Mouse (Mus musculus): ENCODE results near the gene Fcrlb. TPM values are rescaled to one million over a fixed set of nuclear protein-coding genes. Genes with fewer than 3 reads are reported as not detected.
"Not testable (repeated sequence)": the region's sequence is repeated elsewhere in the genome, so short reads cannot be mapped to it uniquely, and the experiment has no call there.

Fcrlb gene
- not detected for polyA plus RNA-seq (2017; shearing (Covaris generic))

DNA sequence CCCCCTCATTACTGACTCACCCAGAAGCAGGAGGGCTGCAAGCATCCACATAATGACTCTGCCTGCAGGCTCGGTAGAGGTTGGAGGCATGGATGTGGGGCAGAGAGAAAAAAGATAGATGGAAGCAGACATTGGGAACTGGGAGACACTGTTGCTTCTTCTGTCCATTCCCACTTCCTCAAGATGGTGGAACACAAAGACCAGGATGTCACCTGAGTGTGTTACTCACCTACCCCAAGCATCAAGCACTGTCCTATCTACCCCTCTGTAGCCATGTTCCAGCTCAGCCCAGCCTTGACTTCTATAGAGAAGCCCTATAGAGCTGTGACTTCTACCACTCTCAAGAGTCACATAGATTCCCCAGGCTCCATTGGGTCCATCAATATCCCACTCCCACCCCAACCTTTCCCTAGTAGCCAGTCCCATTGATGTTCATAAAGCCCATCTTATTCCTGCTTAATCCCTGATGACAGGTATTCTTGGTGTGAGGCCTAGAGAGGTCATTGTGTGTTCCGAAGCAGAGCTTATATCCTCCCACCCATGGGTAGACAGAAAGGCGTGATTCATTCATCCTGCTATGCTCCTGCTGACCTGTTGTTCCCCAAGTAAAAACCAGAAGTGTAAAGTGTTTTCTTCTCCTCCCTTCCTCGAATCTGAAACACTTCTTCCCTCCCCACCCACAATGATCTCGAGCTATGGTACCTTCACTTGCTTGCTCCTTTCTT lies at the start of gene Fcrlb:
TSS of gene Fcrlb (minus strand) at position 51 of the 725 bp plus-strand sequence.
- ATAC-seq = no peak

DNA sequence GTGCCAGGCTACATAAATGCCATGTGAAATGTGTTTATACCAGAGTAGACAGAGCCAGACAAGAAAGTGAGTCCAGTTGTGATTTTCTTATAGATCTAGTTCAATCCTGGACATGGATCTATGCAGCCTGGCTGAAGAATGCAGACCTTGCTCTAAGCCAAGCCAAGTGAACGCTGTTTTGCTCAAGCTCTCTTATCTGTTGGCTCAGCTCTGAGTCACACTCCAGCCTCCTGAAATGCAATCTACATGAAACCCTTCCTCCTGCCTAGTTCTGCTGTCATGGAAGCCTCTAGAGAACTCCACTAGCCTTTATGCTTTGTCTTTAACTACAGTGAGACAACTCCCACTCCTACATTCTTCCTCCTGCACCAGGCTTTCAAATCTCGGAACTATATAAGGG lies 49.6 kb upstream of the Fcrlb start:
- ATAC-seq = no peak

DNA sequence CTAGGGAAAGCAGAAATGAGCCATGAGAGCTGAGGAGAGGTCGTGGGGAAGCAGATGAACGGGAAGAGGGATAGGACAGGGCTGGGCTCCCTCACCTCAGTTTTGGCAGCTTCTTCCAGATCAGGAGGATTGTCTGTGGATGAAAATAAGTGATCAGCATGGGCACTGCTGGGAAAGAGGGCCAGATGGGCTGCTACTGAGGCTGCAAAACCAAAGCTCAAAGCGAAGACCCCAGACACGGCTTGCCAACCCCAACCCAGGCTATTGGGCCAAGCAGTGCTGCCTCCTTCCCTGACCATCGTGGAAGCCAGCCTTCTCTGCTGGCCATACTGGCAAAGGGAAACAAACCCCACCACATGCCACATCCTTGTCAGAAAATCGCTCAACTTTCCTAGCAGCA lies 48.4 kb upstream of the Fcrlb start:
- ATAC-seq = no peak

DNA sequence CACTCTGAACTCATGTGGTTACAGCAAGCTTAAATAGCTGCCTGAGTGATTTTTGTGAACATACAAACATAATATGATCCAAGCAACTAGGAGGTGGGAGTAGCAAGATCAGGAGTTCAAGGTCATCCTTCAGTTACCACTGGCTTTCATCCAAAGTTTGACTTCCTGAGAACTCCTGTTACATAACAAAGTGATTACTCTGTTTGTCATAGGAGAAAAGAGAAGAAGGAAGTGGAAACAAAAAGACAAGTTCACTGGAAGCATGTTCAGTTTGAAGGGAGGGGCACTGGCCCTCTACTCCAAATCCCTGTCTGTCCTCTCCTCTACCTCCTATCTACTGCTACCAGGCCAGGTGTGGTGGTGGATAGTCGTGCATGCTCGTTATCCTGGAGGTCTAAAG lies 47.0 kb upstream of the Fcrlb start:
- no peak for ATAC-seq

DNA sequence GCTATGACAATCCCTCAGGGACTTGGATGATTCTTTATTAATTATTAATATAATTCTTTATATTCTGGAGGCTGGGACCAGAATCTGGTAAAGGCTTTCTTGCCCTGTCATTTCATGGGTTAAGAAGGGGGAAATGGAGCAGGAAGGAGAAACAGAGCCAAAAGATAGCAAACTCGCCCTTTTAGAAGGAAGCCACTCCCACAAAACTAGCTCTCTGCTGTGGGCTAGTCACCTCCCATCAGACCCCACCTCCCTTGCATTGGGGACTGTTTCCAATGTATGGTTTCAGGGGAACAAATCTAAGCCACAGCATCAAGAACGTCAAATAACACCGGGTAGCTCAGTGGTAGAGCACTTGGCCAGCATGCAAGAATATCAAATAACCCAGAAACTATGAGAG lies 45.5 kb upstream of the Fcrlb start:
- ATAC-seq = no peak

- no peak for ATAC-seq
Observed at GRCm38 (mm10) chr1:170953192-170953591, 40.5 kb upstream of the Fcrlb start.

GRCm38 (mm10) chr1:170950772-170951171 lies 38.0 kb upstream of the Fcrlb start:
- no peak for ATAC-seq

DNA sequence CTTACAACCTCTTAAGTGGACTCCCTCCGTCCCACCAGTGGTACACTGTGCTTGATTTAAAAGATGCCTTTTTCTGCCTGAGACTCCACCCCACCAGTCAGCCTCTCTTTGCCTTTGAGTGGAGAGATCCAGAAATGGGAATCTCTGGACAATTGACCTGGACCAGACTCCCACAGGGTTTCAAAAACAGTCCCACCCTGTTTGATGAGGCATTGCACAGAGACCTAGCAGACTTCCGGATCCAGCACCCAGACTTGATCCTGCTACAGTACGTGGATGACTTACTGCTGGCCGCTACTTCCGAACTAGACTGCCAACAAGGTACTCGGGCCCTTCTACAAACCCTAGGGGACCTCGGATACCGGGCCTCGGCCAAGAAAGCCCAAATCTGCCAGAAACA lies 32.2 kb upstream of the Fcrlb start:
- ATAC-seq = not testable (repeated sequence)

- not testable (repeated sequence) for ATAC-seq
Observed at GRCm38 (mm10) chr1:170944151-170944550, 31.4 kb upstream of the Fcrlb start.

GRCm38 (mm10) chr1:170939255-170939654 lies 26.5 kb upstream of the Fcrlb start:
- ATAC-seq = no peak

GRCm38 (mm10) chr1:170934383-170934782 lies 21.6 kb upstream of the Fcrlb start:
- no peak for ATAC-seq

GRCm38 (mm10) chr1:170933940-170934339 lies 21.2 kb upstream of the Fcrlb start:
- ATAC-seq = no peak

GRCm38 (mm10) chr1:170933386-170933920 lies 20.7 kb upstream of the Fcrlb start:
- ATAC-seq = no peak

DNA sequence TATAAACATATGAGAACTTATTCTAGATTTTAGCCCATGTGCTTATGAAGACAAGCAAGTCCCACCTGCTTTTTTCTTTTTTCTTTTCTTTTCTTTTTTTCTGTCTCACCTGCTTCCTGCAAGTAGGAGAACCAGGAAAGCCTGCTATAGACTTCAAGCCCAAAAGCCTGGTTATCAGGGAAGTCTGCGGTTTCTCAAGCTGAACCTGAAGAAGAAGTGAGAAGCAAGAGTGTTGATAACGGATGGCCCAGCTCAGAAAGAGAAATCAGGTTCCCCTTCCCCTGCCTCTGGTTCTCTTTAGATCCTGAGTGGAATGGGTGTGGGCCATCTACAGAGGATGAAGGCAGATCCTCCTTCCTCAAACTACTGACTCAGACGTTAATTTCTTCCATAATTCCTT lies 19.3 kb upstream of the Fcrlb start:
- no peak for ATAC-seq

DNA sequence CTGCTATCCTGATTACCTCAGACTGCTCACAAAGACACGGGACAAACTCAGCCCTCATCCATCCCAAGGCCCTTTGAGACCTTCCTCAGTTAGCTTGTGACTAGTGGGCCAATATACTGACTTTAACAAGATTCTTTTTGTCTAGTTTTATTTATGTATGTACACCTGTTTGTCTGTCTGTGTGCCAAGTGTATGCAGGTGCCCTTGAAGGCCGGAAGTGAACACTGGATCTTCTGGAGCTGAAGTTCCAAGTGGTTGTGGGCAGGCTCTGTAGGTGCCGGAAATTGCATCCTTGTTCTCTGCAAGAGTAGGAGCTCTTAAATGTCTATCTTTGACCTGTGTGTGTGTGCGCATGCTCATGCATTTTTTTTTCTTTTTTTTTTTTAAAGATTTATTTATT lies 16.5 kb upstream of the Fcrlb start:
- no peak for ATAC-seq

DNA sequence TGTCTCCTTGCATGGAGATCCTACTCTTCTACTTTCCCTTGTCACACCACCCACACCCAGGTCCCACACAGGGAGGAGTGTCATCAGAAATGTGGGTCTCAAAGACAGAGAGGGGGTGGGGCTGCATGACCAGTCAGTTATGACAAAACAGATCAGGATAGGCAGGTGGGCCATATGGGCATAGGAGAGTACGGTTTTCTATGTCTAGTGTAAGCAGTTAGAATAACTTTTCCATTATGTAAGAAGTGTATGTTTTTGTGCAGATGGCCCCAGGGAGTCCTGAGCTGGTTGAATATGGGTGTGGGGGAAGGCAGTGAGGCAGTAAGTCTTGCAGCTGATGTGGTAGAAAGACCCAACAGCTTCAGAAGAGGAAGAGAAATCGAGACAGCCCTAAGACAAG lies 15.7 kb upstream of the Fcrlb start:
- ATAC-seq = no peak

DNA sequence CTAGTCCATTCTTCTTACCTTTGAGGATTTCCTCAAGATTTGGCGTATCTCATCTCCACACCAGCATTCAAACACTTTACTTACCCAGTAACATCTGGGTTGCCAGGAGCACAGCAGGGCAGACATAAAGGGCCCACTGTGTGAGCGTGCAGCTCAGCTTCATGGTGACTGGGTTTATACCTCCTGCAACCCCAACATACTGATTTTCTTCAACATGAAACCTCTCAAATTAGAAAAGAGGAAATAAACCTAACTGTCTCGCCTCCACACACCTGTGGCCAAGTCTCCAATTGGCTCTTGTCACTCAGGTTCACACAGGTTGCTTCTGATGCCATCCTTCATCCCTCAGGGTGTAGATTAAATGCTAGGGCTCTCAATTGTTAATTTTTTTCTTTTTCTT lies 14.6 kb upstream of the Fcrlb start, which contains the start of gene Fcrla:
TSS of gene Fcrla (minus strand) at position 206 of the 400 bp plus-strand sequence.
- no peak for ATAC-seq

DNA sequence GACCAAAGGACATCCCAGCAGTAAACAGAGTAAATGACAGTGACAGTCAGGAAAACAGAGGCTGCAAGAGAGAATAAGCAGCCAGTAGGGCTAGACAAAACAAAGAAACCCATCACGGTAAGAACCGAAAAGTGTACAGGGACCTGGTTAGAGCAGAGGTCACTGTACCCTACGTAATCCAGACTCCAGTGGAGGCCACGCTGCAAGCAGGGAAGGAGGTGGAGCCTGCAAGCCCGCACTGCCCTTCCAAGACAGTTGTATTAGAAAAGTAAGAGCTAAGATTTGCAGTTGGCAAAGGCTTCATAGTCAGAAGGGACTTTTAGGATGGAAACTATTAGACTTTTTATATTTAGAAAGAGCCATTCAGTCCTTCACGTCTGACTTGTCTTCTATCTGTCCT lies 14.2 kb upstream of the Fcrlb start:
- ATAC-seq = no peak

DNA sequence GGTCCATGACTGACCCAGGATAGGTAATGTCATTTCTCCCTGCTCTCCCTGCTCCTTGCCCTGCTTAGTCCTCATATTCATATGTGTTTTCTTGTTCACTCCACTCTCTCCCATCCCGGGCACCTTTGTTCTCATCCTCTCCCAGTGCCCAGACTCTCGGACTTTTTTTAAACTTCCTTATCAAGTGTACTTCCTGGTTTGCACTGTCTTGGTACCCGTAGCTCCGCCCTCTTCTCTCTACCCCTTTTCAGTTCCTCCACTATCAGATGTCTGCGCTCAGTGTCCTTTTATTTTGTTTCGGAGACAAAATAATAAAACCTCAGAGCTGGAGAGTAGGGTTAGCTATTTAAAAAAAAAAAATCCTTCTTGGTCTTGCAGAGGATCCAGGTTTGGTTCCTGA lies 11.7 kb upstream of the Fcrlb start:
- ATAC-seq = peak; percentile 48

GRCm38 (mm10) chr1:170919308-170919707 lies 6.6 kb upstream of the Fcrlb start:
- no peak for ATAC-seq

DNA sequence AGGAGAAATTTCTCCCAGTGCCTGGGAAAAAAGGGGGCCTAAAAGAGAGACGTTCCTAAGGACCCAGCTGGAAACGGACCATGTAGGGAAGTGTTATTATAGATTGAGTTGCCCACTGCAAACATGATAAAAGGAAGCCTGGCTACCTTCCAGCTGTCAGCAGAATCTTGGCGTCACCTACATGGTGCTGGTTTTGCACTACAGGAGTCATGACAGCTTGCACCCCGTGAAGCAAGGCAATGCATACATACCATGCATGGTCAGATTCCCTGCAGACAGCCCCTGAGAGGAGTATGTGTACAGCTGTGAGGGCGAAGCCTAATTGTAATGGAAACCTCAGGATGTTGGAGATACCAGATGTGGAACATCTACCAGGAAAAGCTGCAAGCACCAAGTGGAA lies 2.9 kb upstream of the Fcrlb start:
- no peak for ATAC-seq

GRCm38 (mm10) chr1:170911907-170912660 lies 657 bp downstream of the Fcrlb start:
- ATAC-seq = no peak

DNA sequence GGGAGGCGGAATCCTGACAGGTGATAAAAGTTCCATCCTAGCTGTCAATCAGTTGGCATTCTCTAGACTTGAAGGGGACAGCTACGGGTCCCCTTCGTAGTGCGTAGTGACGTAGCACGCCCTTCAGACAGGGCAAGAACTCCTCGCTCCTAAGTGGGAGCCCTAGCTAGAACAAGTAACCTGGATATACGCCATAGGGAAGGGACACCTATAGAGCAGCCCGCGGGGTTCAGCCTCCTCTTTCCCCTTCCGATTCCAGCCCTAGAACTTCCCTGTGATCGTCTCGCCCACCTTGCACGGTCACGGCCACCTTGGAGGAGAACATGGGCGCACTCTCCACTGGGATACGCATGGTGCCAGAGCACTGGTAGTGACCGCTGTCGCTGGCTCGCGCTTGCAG lies 4.4 kb downstream of the Fcrlb start:
- ATAC-seq = no peak

All from inflammation-experienced regulatory T-cells, adult 6 months (primary cell).